Mouse (Mus musculus) thymus, postnatal 25 days (tissue): ENCODE results near the gene Tsx.
"Not testable (repeated sequence)": the region's sequence is repeated elsewhere in the genome, so short reads cannot be mapped to it uniquely, and the experiment has no call there.

ENCODE experiments used
- DNase-seq: peaks from one replicate; pipeline ENCODE4 v3.0.0; 2022

Tsx gene

GRCm38 (mm10) chrX:103414167-103414566, at the start of gene Tsx:
TSS of gene Tsx (plus strand) at chrX:103414467.
- no peak for DNase-seq

DNA sequence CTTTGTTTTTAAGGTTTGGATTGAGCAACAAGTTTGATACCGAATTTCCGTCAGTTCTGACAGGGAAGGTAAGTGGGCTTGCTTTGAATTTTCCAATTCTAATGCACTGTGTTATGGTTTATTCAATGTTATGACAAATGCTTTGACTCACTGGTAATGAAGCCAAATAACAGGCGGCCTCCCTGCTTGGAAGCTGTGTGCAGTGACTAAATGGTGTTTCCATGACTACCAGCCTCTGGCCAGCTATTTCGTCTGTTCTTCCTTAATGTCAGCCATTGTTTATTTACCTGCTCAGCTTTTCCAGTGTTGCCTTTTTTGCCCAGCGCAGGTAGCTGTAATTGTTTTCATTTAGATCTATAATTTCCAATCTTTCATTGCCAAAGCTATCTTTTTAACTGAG, 48.1 kb upstream of the Tsx start:
- DNase-seq: no peak

DNA sequence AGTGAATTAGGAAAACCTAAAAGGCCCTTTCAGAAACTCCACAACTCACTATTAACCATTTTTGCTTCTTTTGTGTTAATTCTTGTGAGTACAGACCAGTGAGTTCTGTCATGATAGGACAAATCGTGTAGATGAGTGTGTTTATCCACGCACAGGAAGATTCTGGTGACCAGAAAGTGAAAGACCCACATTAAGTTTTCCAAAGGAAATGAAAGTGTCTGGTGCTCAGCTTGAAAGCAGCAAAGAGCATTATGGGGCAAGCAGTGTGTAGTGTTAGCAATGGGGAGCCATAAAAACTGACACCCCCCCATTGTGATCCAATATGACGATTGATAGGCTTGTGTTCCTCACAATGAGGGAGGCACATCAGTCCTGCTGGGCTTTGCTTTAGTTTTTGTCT, 45.6 kb upstream of the Tsx start:
- no peak for DNase-seq

DNA sequence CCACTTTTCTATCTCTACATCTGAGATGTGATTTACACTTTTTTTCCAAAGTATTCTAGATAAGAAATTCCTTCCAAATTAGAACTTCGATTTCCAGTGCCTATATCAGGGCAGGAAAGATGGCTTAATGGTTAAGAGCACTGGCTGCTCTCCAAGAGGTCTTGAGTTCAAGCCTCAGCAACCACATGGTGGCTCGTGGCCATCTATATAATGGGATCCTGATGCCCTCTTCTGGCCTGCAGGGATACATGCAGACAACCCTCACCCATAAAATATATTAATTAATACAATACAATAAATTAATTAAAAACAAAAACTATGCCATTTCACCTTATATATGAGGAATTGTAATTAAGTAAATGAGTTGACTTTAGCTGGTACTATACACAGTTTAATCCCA, 43.0 kb upstream of the Tsx start:
- no peak for DNase-seq

DNA sequence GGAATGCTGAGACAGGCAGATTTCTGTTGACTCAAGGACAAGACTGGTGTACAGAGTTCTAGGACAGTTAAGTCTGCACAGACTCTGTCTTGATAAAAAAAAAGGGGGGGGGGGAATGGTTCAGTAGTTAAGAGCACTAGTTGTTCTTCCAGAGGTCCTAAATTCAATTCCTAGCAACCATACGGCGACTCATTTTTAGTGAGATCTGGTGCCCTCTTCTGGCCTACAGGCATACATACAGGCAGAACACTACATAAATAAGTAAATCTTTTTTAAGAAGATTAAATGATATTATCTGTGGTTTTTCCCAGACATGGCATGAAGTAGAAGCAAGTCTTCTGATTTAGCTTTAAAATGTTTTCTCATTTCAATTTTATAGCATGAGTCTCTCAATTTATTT, 42.6 kb upstream of the Tsx start:
- DNase-seq: no peak

GRCm38 (mm10) chrX:103374250-103374649, 40.0 kb upstream of the Tsx start:
- DNase-seq: no peak

GRCm38 (mm10) chrX:103384528-103384927, 29.7 kb upstream of the Tsx start:
- DNase-seq: no peak

DNA sequence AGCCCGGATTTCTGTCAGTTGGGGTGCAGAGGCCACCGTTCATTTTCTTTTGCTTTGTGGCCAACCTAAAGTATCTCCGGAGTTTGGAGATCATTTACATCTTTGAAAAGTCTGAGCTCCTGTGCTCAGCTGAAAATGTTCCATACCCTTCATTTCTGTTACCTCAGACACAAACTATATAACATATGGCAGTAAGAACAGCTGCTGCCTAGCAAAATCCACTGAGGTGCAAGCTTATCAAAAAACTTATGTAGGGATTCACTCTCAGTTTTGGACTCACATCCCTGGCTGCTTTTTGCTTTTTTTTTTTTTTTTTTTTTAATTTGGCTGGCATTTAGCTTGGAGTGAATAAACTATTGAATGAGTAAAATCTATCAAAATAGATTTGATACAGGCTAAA, 26.1 kb upstream of the Tsx start:
- DNase-seq: no peak

DNA sequence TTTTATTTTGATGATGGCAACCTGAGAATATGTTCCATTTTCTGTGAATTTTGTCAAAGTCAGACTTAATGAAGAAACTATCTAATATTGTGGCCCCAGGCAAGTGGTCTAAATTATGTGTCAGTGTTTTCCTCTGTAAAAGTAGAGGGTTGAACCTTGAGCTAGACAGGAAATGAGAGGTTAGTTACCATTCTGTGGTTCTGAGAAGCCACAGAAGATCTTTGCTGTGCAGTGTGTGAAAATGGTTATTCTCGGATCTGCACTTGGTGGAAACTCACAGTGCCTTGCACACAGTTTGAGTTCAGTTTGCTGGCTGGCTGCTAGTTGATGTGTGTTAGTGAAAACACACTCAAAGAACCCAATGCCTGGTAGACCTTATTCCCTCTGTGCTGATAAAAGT, 20.4 kb upstream of the Tsx start:
- DNase-seq: no peak

GRCm38 (mm10) chrX:103405021-103405420, 9.2 kb upstream of the Tsx start:
- DNase-seq: no peak

GRCm38 (mm10) chrX:103421710-103422109, 7.4 kb downstream of the Tsx start, which contains the start of gene Gm26992:
TSS of gene Gm26992 (plus strand) at chrX:103422010.
- DNase-seq: no peak

GRCm38 (mm10) chrX:103427677-103428076, 13.4 kb downstream of the Tsx start:
- no peak for DNase-seq

DNA sequence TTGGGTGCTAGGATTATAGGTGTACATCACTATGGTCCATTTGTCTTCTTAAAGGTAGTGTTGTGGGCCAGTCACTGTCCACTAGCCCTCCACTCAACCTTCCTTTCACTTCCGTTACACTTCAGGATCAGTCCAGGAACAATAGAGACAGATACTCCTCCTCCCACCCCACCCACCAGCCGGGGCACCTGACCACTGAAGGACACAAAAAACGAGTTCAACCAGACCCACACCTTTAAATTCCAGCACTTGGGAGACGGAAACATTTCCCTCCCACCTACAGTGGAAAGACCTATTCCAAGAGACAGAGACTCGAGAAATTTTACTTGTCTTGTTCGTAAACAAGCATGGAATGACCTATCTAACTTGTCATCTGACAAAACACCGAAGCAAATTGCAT, 18.0 kb downstream of the Tsx start:
- DNase-seq: no peak

- DNase-seq: no peak
These were observed 23.8 kb downstream of the Tsx start for GRCm38 (mm10) chrX:103438023-103438422.

- peak; percentile 3 for DNase-seq
These were observed 26.5 kb downstream of the Tsx start for GRCm38 (mm10) chrX:103440803-103441202.

GRCm38 (mm10) chrX:103443755-103444154, 29.5 kb downstream of the Tsx start:
- peak; percentile 5 for DNase-seq

DNA sequence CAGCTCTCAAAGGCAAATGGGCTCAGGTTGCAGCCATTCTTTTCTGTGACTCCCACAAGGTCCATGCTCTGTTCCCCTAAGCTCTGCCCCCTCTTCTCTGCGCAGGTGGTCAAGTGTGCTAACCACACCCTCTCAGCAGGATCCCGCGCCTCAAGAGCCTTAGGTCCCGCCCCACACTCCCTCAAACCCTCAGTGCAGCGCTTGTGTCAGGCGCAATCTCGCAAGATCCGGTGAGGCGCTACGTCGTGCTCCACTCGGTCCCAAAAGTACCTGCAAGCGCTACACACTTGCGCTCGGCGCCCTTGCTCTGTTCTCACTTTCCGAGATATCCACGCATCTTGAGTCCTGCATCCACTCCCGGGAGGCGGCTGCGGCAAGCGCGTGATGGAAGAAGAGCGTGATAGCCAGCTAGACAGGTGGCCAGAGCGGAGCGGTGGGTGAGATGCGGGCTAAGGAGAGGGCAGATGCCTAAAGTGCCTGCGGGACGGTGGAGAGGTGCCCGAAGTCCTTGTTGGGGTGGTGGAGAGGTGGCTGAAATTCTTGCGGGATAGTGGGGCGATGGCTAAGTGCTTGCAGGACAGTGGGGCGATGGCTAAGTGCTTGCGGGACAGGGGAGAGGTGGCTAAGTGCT, 33.4 kb downstream of the Tsx start:
- peak; percentile 27 for DNase-seq

GRCm38 (mm10) chrX:103448429-103448828, 34.2 kb downstream of the Tsx start:
- DNase-seq: not testable (repeated sequence)

DNA sequence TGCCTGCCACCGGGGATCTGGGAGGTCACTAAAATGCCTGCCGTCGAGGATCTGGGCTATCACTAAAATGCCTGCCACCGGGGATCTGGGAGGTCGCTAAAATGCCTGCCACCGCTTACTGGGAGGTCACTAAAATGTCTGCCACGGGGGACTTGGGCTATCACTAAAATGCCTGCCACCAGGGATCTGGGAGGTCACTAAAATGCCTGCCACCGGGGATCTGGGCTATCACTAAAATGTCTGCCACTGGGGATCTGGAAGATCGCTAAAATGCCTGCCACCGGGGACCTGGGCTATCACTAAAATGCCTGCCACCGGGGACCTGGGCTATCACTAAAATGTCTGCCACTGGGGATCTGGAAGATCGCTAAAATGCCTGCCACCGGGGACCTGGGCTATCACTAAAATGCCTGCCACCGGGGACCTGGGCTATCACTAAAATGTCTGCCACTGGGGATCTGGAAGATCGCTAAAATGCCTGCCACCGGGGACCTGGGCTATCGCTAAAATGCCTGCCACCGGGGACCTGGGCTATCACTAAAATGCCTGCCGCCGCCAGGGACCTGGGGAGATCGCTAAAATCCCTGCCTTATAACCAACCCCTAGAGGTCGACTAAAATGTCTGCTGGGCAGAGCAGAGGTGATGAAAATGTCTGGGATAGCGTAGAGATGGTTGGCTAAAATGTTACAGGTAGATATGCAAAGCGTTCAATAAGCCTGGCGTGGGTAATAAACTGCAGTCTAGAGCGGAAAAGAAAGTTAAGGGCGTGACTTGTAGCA, 34.9 kb downstream of the Tsx start:
- not testable (repeated sequence) for DNase-seq

DNA sequence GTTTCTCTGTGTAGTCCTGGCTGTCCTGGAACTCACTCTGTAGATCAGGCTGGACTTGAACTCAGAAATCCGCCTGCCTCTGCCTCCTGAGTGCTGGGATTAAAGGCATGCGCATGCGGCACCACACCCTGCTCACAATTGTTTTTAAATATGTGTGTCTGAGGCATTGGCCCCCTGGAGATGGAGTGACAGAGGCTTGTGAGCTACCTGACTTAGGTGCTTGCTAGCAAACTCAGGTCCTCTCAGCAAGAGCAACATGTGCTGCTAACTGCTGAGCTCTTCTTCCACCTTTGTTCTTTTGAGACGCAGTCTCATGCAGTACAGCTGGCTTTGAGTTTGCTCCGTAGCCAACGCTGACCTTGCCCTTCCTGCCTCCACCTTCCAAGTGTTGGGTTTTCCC, 38.5 kb downstream of the Tsx start:
- DNase-seq: no peak

GRCm38 (mm10) chrX:103460056-103460455, 45.8 kb downstream of the Tsx start:
- DNase-seq: peak; percentile 1

GRCm38 (mm10) chrX:103468998-103469397, 54.7 kb downstream of the Tsx start:
- DNase-seq: peak; percentile 1

- no peak for DNase-seq
These were observed 58.1 kb downstream of the Tsx start for GRCm38 (mm10) chrX:103472346-103472745.
